Mouse (Mus musculus): ENCODE data around the gene Serp2.

Serp2 gene

GRCm38 (mm10) chr14:76497187-76497586, 59.5 kb downstream of the Serp2 start:
- DNase-seq (ENCODE audit: low spot score in 2 of 2), result no peak

GRCm38 (mm10) chr14:76495022-76495421, 61.7 kb downstream of the Serp2 start:
- no peak for DNase-seq (ENCODE audit: low spot score in 2 of 2)

DNA sequence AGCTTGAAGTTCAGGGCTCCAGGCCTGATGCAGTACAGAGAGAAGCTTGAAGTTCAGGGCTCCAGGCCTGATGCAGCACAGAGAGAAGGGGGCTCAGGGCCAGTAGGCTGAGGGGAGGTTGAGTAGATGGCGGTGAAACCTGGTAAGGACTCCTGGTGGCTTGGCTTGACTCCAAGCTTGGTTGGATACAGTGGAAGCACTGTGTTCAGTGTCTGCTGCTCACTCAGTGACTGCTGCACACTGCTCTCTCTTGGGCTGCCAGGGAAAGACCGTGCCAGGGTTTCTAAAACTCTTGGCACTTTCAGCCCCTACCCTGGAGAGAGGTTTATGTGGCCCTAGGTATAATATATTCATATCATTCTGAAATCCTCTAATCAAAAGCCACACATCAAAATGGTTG, 67.6 kb downstream of the Serp2 start:
- no peak for DNase-seq (ENCODE audit: low spot score in 2 of 2)

GRCm38 (mm10) chr14:76488101-76489044, 68.3 kb downstream of the Serp2 start:
- no peak for DNase-seq (ENCODE audit: low spot score in 2 of 2)

DNA sequence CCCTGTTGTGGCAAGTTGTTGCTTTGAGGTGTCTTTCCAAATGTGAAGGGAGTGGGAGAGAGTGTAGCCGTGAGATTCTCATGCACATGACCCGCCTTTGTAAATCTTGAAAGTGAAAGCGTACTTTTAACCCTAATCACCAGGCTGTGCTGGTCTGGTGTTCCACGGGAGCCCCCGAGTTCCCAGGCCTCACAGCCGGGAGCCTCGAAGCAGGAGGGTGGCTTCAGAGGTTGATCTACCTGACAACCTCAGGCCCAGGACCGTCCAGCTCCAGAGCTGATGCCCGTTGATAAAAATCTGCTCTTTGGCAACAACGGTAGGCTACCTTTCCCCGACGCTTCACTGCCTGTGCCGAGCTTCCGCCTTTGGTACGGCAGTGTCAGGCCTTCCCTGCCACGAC, 69.1 kb downstream of the Serp2 start:
- no peak for DNase-seq (ENCODE audit: low spot score in 2 of 2)

GRCm38 (mm10) chr14:76483701-76484100, 73.0 kb downstream of the Serp2 start:
- DNase-seq (ENCODE audit: low spot score in 2 of 2), result no peak

Measured in urinary bladder, postnatal 4 days (tissue).